Mouse (Mus musculus) v-Abl transformed pro-B cells (cell line): ENCODE data around the gene Cbln1.

Experiments
- in situ Hi-C, 2 experiments: fragments of 400-800 bp; cut with MboI; formaldehyde crosslinking; loops; one replicate each; pipeline ENCODE4 v1.15.1; 2025; ENCODE audit not compliant: unreplicated experiment in 2 of 2

Gene Cbln1

GRCm38 (mm10) chr8:87469931-87470833, 2.2 kb downstream of the Cbln1 start:
- in situ Hi-C loops = no loop called here

- in situ Hi-C loops = no loop called here
These were observed 3.2 kb downstream of the Cbln1 start for GRCm38 (mm10) chr8:87468958-87469815.

GRCm38 (mm10) chr8:87468416-87468957, 3.9 kb downstream of the Cbln1 start:
- in situ Hi-C loops = no loop called here

GRCm38 (mm10) chr8:87467906-87468305, 4.5 kb downstream of the Cbln1 start:
- in situ Hi-C loops = no loop called here

- in situ Hi-C loops = no loop called here
These were observed 5.3 kb downstream of the Cbln1 start for GRCm38 (mm10) chr8:87466936-87467602.

GRCm38 (mm10) chr8:87466335-87466734, 6.1 kb downstream of the Cbln1 start:
- in situ Hi-C loops = no loop called here

- in situ Hi-C loops = no loop called here
These were observed 8.0 kb downstream of the Cbln1 start for GRCm38 (mm10) chr8:87464446-87464845.

GRCm38 (mm10) chr8:87461801-87462200, 10.6 kb downstream of the Cbln1 start:
- in situ Hi-C loops = no loop called here

- in situ Hi-C loops = no loop called here
These were observed 15.5 kb downstream of the Cbln1 start for GRCm38 (mm10) chr8:87456949-87457348.

- in situ Hi-C loops = no loop called here
These were observed 19.6 kb downstream of the Cbln1 start for GRCm38 (mm10) chr8:87452815-87453214.

- in situ Hi-C loops = no loop called here
These were observed 20.7 kb downstream of the Cbln1 start for GRCm38 (mm10) chr8:87451737-87452136.

GRCm38 (mm10) chr8:87434592-87434991, 37.8 kb downstream of the Cbln1 start:
- in situ Hi-C loops = no loop called here

- in situ Hi-C loops = no loop called here
These were observed 45.2 kb downstream of the Cbln1 start for GRCm38 (mm10) chr8:87427188-87427587.

- in situ Hi-C loops = no loop called here
These were observed 47.7 kb downstream of the Cbln1 start for GRCm38 (mm10) chr8:87424706-87425105.

GRCm38 (mm10) chr8:87421697-87422096, 50.7 kb downstream of the Cbln1 start:
- in situ Hi-C loops = no loop called here
